Mouse (Mus musculus) hindbrain, embryonic 13.5 days (tissue): ENCODE results near the gene Senp8. TPM values are rescaled to one million over a fixed set of nuclear protein-coding genes. Genes with fewer than 3 reads are reported as not detected.
"Not testable (repeated sequence)": the region's sequence is repeated elsewhere in the genome, so short reads cannot be mapped to it uniquely, and the experiment has no call there.

Experiments
- ATAC-seq: fragments of 200-750 bp; cut with Nextera tagmentation; 2 replicates; pipeline ENCODE4 v1.8.0; 2017; ENCODE audit warnings: moderate TSS enrichment; ENCODE audit not compliant: low FRiP score
- H3K27ac ChIP-seq: fragments of 300-500 bp; sonication (generic); 2 replicates; pipeline ENCODE4 v1.5.1; 2015; ENCODE audit warnings: inconsistent platforms, mild to moderate bottlenecking, moderate library complexity
- H3K27me3 ChIP-seq: fragments of 300-500 bp; sonication (generic); 2 replicates; pipeline ENCODE4 v1.6.1; 2015; ENCODE audit warnings: mild to moderate bottlenecking, inconsistent platforms
- H3K36me3 ChIP-seq: fragments of 300-500 bp; sonication (generic); 2 replicates; pipeline ENCODE4 v1.6.1; 2015; ENCODE audit warnings: mild to moderate bottlenecking, inconsistent platforms
- H3K4me1 ChIP-seq: fragments of 300-500 bp; sonication (generic); replicated peaks from 2 replicates; pipeline ENCODE4 v1.6.1; 2015; ENCODE audit warnings: inconsistent platforms
- H3K4me2 ChIP-seq: fragments of 300-500 bp; sonication (generic); 2 replicates; pipeline ENCODE4 v1.6.1; 2015; ENCODE audit warnings: inconsistent platforms, mild to moderate bottlenecking, moderate library complexity
- H3K4me3 ChIP-seq: fragments of 300-500 bp; sonication (generic); 2 replicates; pipeline ENCODE4 v1.5.1; 2015; ENCODE audit warnings: mild to moderate bottlenecking, inconsistent platforms
- H3K9ac ChIP-seq: fragments of 300-500 bp; sonication (generic); 2 replicates; pipeline ENCODE4 v1.6.1; 2015; ENCODE audit warnings: mild to moderate bottlenecking, inconsistent platforms
- H3K9me3 ChIP-seq: fragments of 300-500 bp; sonication (generic); 2 replicates; pipeline ENCODE4 v1.6.1; 2016; ENCODE audit warnings: inconsistent platforms
- whole genome bisulfite sequencing: fragments of 180-500 bp; shearing (Covaris S2); methylation state at CpG from one replicate; pipeline ENCODE4 v1.1.7; 2015; 5-methylcytosine and 5-hydroxymethylcytosine counted together
- polyA plus RNA-seq: library from polyadenylated mRNA; unstranded; fragments of >200 nt; fragmentation: Nextera tagmentation; extraction: Ambion mirVana; gene quantifications from 2 replicates; pipeline ENCODE4 v1.2.1, GENCODE M21; 2015

Senp8 gene
- 14.3 TPM in 2 replicates for polyA plus RNA-seq

GRCm38 (mm10) chr9:59750267-59751065 lies at the start of gene Senp8, which contains the start of gene Myo9a:
TSS of gene Senp8 (minus strand) at chr9:59750710.
TSS of gene Myo9a (plus strand) at chr9:59750896.
- peak; percentile 94 for ATAC-seq
- H3K27me3 ChIP-seq: no peaks in the 10 kb centered on the region
- H3K27ac ChIP-seq: peak within 1 kb of the TSS; percentile 95
- H3K4me2 ChIP-seq: peak within 1 kb of the TSS; percentile 80
- H3K4me1 ChIP-seq: peaks cover 19% of the 10 kb centered on the region
- peak within 1 kb of the TSS; percentile 91 for H3K4me3 ChIP-seq
- H3K9ac ChIP-seq: peak within 1 kb of the TSS; percentile 94
- H3K36me3 ChIP-seq: no peaks in the 10 kb centered on the region
- H3K9me3 ChIP-seq: no peaks in the 10 kb centered on the region
- 1% methylated on average over 55 of the region's 59 CpGs for WGBS

DNA sequence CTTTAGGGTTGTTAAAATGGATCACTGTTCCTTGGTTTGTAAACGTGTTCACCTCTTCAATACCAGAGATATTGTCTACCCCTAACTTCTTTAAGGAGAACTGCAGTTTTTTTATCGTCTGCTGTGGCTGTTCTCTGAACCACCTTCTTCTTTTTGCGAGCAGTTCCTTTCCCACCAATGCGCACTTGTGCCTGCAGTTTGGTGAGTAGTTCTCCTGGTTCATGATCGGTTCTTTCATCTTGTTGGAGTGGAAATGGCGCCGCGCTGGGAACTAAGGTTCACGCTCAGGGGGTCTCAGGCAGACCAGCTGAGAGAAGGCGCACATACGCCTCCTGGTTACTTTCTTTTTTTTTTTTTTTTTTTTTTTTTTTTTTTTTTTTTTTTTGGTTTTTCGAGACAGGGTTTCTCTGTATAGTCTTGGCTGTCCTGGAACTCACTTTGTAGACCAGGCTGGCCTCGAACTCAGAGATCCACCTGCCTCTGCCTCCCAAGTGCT lies 16.5 kb upstream of the Senp8 start:
- not testable (repeated sequence) for ATAC-seq, H3K4me1 ChIP-seq, H3K9me3 ChIP-seq, H3K4me2 ChIP-seq, H3K9ac ChIP-seq, H3K4me3 ChIP-seq, H3K27me3 ChIP-seq, H3K36me3 ChIP-seq, H3K27ac ChIP-seq
- 95% methylated on average over 11 of the region's 13 CpGs for WGBS

GRCm38 (mm10) chr9:59760515-59760914 lies 10.0 kb upstream of the Senp8 start:
- Histone ChIP-seq H3K4me3 (no peak overlapping the region), H3K36me3 (no peaks in the 10 kb centered on the region), H3K27me3 (no peaks in the 10 kb centered on the region), H3K9me3 (no peaks in the 10 kb centered on the region), H3K27ac (no peak overlapping the region), H3K9ac (no peak overlapping the region), H3K4me1 (no peaks in the 10 kb centered on the region), H3K4me2 (no peak overlapping the region)
- no peak for ATAC-seq
- WGBS: 91% methylated on average over 3 of the region's 3 CpGs

DNA sequence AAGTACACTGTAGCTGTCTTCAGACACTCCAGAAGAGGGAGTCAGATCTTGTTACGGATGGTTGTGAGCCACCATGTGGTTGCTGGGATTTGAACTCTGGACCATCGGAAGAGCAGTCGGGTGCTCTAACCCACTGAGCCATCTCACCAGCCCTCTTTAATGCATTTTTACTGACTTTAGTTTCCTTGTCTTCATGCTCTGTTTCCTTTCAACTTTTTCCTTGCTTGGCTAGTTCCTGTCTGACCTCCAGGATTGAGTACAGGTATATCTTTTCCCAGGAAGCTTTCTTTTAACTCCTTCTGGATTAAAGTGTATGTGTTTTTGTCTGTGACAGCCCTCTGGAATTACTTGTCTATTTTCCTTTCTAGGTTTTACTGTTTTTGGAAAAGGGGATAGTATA lies 6.5 kb upstream of the Senp8 start:
- H3K9ac ChIP-seq, H3K27ac ChIP-seq, ATAC-seq, H3K4me3 ChIP-seq, H3K36me3 ChIP-seq, H3K27me3 ChIP-seq, H3K9me3 ChIP-seq, H3K4me1 ChIP-seq, H3K4me2 ChIP-seq: not testable (repeated sequence)
- 100% methylated on average over 3 of the region's 3 CpGs for WGBS

GRCm38 (mm10) chr9:59755199-59755598 lies 4.7 kb upstream of the Senp8 start:
- Histone ChIP-seq H3K9ac (no peak overlapping the region), H3K27ac (no peak overlapping the region), H3K4me1 (peaks cover 10% of the 10 kb centered on the region), H3K27me3 (no peaks in the 10 kb centered on the region), H3K36me3 (no peaks in the 10 kb centered on the region), H3K9me3 (no peaks in the 10 kb centered on the region), H3K4me2 (no peak overlapping the region), H3K4me3 (no peak overlapping the region)
- WGBS: 79% methylated on average over 2 of the region's 2 CpGs
- ATAC-seq: no peak

- no peak for ATAC-seq
- peak overlapping the region; percentile 80 for H3K4me2 ChIP-seq
- no peaks in the 10 kb centered on the region for H3K36me3 ChIP-seq
- peak overlapping the region; percentile 91 for H3K4me3 ChIP-seq
- H3K27me3 ChIP-seq: no peaks in the 10 kb centered on the region
- H3K4me1 ChIP-seq: peaks cover 19% of the 10 kb centered on the region
- H3K27ac ChIP-seq: peak overlapping the region; percentile 95; the same call in 1 of the 2 replicates
- peak overlapping the region; percentile 94 for H3K9ac ChIP-seq
- 2% methylated on average over 2 of the region's 2 CpGs for WGBS
- no peaks in the 10 kb centered on the region for H3K9me3 ChIP-seq
Measured at GRCm38 (mm10) chr9:59751966-59752365, 1.5 kb upstream of the Senp8 start.

DNA sequence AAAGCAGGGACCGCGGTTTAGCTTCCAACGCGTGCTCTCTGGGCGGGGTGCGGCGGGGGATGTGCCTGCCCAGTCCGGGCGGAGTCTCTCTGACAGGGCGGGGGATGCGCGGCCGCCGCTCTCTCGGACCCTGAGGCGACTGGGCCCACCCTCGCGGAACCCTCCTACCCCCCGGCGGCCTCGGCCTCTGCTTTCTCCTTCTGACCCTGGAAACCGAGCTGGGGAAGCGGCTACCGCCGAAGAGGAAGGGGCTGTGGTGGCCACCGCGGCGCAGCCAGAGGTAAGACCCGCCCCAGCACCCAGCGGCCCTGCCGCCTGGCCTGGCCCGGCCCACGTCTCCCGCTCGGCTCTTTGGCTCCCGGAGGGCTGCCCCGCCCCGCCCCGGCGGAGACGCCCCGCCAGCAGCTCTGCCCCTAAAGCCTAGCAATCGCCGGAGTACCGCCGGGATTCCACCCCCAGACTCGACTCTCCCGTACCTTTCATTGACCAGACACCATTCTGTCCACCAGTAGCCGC lies 614 bp upstream of the Senp8 start:
- H3K4me3 ChIP-seq: peak overlapping the region; percentile 91
- H3K27ac ChIP-seq: peak overlapping the region; percentile 95
- H3K9me3 ChIP-seq: no peaks in the 10 kb centered on the region
- ATAC-seq: peak; percentile 94
- under 1% methylated on average over 41 of the region's 49 CpGs for WGBS
- H3K36me3 ChIP-seq: no peaks in the 10 kb centered on the region
- H3K9ac ChIP-seq: peak overlapping the region; percentile 94
- peak overlapping the region; percentile 80 for H3K4me2 ChIP-seq
- peaks cover 19% of the 10 kb centered on the region for H3K4me1 ChIP-seq
- H3K27me3 ChIP-seq: no peaks in the 10 kb centered on the region

DNA sequence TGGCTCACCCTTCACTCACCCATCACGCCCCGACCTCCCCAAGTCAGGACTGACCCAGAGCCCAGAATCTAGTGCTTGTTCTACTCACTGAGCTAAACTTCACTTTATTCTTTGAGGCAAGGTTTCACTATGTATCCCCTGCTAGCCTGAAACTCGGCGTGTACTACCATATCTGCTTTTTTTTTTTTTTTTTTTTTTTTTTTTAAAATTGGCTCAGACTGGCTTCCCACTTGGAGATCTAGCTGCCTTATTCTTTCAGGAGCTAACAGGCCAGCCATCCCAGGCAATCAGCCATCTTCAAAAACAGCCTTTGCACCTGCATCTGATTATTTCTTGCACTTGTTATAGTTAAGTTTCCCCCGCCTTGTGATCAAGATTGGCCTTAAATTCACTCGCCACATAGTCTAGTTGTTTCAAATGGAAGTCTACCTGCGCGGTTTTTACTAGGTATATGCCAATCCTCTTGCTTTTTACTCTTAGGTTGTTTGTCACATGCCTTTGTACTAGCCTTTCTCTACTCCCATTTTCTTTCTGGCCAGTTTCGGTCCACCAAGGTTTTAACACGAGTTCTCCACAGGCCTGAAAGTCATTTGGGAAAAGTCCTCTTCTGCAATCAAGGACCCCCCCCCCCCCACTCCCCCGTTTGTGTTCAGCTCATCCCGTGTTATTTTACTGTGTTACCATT lies 787 bp downstream of the Senp8 start:
- Histone ChIP-seq H3K4me1 (peaks cover 19% of the 10 kb centered on the region), H3K36me3 (no peaks in the 10 kb centered on the region), H3K9me3 (no peaks in the 10 kb centered on the region), H3K4me3 (peak overlapping the region; percentile 91), H3K4me2 (peak overlapping the region; percentile 70), H3K9ac (peak overlapping the region; percentile 80), H3K27ac (peak overlapping the region; percentile 89; the same call in 1 of the 2 replicates), H3K27me3 (no peaks in the 10 kb centered on the region)
- 0 out of 2 replicates have a peak, but pooled peaks have one; percentile 0 for ATAC-seq
- 37% methylated on average over 12 of the region's 12 CpGs for WGBS

GRCm38 (mm10) chr9:59748969-59749368 lies 1.5 kb downstream of the Senp8 start:
- no peaks in the 10 kb centered on the region for H3K27me3 ChIP-seq
- no peaks in the 10 kb centered on the region for H3K9me3 ChIP-seq
- no peak for ATAC-seq
- H3K4me1 ChIP-seq: peaks cover 17% of the 10 kb centered on the region
- H3K4me3 ChIP-seq: no peak overlapping the region
- no peak overlapping the region for H3K27ac ChIP-seq
- H3K9ac ChIP-seq: no peak overlapping the region
- WGBS: 94% methylated on average over 11 of the region's 11 CpGs
- H3K4me2 ChIP-seq: no peak overlapping the region
- no peaks in the 10 kb centered on the region; the same call in 1 of the 2 replicates for H3K36me3 ChIP-seq

- 92% methylated on average over 2 of the region's 2 CpGs for WGBS
- Histone ChIP-seq H3K27me3 (no peaks in the 10 kb centered on the region), H3K9ac (no peak overlapping the region), H3K9me3 (no peaks in the 10 kb centered on the region), H3K27ac (no peak overlapping the region), H3K4me3 (no peak overlapping the region), H3K4me1 (peaks cover 14% of the 10 kb centered on the region), H3K4me2 (no peak overlapping the region), H3K36me3 (no peaks in the 10 kb centered on the region; the same call in 1 of the 2 replicates)
- no peak for ATAC-seq
Measured at GRCm38 (mm10) chr9:59748387-59748786, 2.1 kb downstream of the Senp8 start.

GRCm38 (mm10) chr9:59743903-59744302 lies 6.6 kb downstream of the Senp8 start:
- no peaks in the 10 kb centered on the region for H3K9me3 ChIP-seq
- no peak overlapping the region for H3K4me2 ChIP-seq
- ATAC-seq: no peak
- no peak overlapping the region for H3K9ac ChIP-seq
- H3K36me3 ChIP-seq: no peaks in the 10 kb centered on the region; the same call in 1 of the 2 replicates
- H3K27me3 ChIP-seq: no peaks in the 10 kb centered on the region
- no peak overlapping the region for H3K27ac ChIP-seq
- H3K4me3 ChIP-seq: no peak overlapping the region
- no peaks in the 10 kb centered on the region for H3K4me1 ChIP-seq
- WGBS: 93% methylated on average over 3 of the region's 3 CpGs

- Histone ChIP-seq H3K4me3 (no peak overlapping the region), H3K4me2 (no peak overlapping the region), H3K4me1 (no peaks in the 10 kb centered on the region), H3K36me3 (peaks cover 14% of the 10 kb centered on the region), H3K27me3 (no peaks in the 10 kb centered on the region), H3K9me3 (no peaks in the 10 kb centered on the region), H3K9ac (no peak overlapping the region), H3K27ac (no peak overlapping the region)
- ATAC-seq: no peak
- 83% methylated on average over 2 of the region's 2 CpGs for WGBS
Measured at GRCm38 (mm10) chr9:59740593-59740992, 9.9 kb downstream of the Senp8 start.
